Mouse (Mus musculus) megakaryocyte-erythroid progenitor cell, adult 5-6 weeks (primary cell): ENCODE measurements around the gene Mrgpra1. TPM values are rescaled to one million over a fixed set of nuclear protein-coding genes. Genes with fewer than 3 reads are reported as not detected.
"Not testable (repeated sequence)": the region's sequence is repeated elsewhere in the genome, so short reads cannot be mapped to it uniquely, and the experiment has no call there.

Experiments used
- ATAC-seq: replicated peaks from 2 replicates; pipeline ENCODE4 v1.8.0; 2016; ENCODE audit warnings: mild to moderate bottlenecking, inconsistent platforms; ENCODE audit not compliant: severe bottlenecking, poor library complexity, low FRiP score, low TSS enrichment
- total RNA-seq, 2 experiments: library from RNA; stranded (forward) in 1 of 2; stranded (reverse) in 1 of 2; fragments of 200-1000, 215-1000 nt in 1 of 2; fragments of >200 nt in 1 of 2; fragmentation: Nextera tagmentation in 1 of 2; gene quantifications; 2 replicates each; pipeline ENCODE4 v1.2.3; 2014 to 2017

Mrgpra1 gene
- not detected in 2 replicates for total RNA-seq (2014; fragmentation: Nextera tagmentation)
- not detected in 2 replicates for total RNA-seq (2017)

DNA sequence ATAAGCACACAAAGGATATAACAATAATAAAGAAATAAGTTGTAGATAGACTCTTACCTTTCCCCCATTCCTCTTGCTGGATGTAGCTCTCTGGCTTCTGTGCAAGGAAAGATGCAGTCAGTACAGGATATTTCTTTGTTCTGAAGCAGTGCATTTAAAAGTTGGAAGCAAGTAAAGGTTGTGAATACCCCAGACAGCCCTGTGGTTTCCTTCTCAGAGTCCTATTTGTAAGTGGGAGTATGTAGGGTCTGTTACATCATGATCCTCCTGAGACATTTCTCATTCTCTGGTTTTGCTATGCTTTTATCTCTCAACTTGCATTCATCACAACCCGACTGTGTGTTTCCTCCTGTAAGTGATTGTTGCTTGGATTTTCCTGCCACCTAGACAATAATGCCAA, at the start of gene Mrgpra1:
TSS of gene Mrgpra1 (minus strand) at position 101 of the 400 bp plus-strand sequence.
- ATAC-seq: no peak

DNA sequence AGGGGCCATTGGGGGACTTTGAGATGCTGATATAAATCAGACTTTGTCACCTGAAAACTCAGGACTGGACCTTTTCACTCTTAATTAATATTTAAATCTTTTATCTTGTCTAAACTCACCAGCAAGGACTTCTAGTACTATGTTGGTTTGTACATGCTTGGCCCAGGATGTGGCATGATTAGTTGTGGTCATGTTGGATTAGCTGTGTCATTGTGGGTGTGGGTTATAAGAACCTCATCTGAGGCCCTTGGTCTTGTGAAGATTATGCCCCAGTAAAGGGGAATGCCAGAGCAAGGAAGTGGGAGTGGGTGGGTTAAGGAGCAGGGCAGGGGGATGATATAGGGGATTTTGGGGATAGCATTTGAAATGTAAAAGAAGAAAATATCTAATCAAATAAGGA, 47.1 kb upstream of the Mrgpra1 start:
- ATAC-seq: no peak

DNA sequence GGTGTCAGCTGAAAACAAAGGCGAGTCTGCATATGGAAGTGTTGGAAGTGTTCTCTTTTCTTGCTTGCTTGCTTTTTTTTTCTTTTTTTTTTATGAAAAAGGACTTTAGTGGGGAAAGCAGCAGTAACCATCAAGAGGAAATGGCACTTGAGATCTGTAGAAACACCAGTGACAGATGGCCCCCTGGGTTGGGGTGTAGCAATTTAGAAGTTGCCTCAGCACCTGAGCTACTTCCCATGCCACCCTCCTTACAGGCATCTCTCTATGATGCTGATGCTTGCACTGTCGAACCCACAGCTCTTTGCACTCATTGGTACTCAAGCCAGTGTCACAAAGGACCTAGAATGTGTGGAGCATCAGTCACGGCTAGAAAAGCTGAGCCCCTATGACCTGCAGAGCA, 5.6 kb downstream of the Mrgpra1 start:
- ATAC-seq: no peak

DNA sequence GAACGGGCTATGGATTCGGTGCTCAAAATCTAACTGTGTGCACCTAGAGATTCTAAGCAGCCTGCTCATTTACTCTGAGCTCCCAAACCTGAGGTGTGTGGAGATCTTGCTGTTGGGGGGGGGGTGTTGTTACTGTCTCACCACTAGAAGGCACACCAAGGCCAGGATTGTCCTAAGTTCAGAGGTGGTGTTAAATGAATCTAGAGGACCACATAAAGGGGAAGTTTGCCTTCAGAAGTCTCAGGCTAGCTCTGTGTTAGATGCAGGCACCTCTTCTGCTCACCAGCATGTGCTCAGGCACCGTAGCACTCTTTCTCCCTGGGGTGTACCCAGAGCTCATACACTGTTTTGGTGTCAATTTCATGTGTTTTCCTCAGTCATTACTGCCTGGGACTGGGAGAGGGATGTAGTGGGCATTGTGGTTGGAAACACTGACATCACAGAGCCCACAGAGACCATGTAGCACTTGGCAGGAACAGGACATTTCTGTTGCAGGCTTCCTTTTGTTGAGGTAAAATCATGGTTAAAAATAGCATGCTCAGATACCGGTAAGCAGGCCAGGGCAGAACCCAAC, 8.0 kb downstream of the Mrgpra1 start:
- ATAC-seq: no peak

DNA sequence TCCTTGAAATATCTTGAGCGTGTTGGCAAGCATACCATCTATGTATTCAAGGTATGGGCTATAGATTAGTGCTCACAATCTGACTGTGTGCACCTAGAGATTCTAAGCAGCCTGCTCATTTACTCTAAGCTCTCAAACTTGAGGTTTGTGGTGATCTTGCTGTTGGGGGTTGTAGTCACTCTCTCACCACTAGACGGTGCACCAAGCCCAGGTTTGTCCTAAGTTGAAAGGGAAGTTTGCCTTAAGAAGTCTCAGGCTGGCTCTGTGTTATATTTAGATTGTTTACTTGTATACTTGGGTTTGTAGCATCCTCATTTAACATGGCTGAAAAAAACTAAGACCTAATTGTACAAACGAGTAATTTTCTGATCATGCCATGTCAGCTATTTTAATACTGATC, 12.2 kb downstream of the Mrgpra1 start:
- not testable (repeated sequence) for ATAC-seq

DNA sequence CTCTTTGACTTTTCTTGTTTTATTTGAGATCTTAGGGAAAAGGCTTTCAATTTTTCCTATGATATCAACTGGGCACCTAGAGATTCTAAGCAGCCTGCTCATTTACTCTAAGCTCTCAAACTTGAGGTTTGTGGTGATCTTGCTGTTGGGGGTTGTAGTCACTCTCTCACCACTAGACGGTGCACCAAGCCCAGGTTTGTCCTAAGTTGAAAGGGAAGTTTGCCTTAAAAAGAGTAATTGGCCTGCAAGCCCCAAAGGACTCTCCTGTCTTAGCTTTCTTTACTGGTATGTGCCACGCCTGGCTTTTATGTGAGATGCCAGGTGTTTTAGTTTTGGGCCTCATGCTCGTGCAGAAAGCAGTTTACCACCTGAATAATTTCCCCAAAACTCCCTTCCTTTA, 12.7 kb downstream of the Mrgpra1 start:
- ATAC-seq: 0 out of 2 replicates have a peak, but pooled peaks have one; percentile 41

DNA sequence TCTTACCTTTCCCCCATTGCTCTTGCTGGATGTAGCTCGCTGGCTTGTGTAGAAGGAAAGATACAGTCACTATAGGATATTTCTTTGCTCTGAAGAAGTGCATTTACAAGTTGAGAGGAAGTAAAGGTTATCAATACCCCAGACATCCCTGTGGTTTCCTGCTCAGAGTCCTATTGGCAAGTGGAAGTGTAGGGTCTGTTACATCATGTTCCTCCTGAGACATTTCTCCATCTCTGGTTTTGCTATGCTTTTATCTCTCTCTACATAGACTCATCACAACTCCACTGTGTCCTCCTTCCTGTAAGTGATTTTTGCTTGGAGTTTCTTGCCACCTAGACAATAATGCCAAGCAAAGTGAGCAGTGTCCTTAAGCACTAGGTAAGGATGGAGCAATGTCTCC, 35.7 kb downstream of the Mrgpra1 start:
- no peak for ATAC-seq

DNA sequence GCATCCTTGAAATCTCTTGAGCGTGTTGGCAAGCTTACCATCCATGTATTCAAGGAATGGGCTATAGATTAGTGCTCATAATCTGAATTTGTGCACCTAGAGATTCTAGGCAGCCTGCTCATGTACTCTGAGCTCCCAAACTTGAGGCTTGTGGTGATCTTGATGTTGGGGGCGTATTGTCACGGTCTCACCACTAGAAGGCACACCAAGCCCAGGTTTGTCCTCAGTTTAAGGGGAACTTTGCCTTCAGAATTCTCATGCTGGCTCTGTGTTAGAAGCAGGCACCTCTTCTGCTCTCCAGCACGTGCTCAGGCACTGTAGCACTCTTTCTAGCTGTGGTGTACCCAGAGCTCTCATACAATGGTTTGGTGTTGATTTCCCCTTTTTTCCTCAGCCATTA, 41.8 kb downstream of the Mrgpra1 start:
- no peak for ATAC-seq

DNA sequence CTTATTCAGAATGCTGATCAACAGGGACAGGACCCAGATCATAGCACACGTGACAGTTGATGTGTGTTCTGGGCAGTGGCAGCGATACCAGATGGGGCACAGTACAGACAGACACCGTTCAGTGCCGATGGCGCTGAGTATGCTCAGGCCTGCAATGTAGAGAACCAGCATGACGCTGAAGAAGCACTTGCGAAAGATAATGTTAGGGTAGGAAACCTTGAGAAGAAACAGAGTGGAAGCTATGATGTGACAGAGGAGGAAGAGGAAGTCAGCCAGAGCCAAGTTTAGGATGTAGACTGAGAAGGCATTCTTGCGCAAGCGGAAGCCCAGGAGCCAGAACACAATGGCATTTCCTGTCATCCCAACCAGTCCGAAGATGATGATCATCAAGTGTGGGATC, 44.2 kb downstream of the Mrgpra1 start:
- no peak for ATAC-seq

DNA sequence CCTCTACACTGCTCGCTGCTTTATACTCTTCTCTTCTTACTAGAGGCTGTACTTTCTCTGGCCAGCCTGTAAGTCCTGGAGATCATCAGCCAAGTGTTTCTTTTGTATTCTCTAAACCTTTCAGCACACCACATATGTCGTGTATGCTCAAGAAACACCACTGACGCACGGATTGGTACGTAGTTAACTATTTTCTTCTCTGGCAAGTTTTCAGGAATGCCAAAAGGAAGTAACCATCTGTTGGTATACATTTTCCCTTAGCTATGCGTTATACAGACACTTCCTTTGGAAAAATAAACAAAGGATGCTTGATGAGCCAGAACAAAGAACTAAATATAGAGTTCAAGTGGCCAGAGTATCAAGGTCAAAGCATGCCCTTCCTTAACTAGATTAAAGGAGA, 49.4 kb downstream of the Mrgpra1 start:
- not testable (repeated sequence) for ATAC-seq

DNA sequence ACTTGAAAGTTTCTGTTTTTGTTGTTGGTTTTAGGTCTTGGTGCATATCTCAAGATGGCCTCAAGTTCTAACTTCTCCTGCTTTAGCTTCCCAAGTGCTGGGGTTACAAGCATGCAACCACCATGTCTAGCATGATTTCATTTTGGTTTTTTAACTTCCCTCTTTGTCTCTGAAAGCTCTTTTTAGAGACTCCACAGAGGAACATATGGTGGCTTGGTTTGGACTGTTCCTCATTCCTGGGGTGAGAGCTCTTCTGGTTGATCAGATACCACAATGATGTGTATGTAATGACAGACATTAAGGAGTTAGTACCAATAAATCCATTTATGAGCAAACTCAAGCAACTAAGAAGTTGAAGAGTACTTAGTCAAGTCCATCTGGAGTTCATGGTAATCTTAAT, 54.4 kb downstream of the Mrgpra1 start:
- not testable (repeated sequence) for ATAC-seq

Other genes with a start within 250 kb of the Mrgpra1 start
- gene Ptpn5, start 220.6 kb downstream of the Mrgpra1 start, total RNA-seq (2014; fragmentation: Nextera tagmentation): not detected in 2 replicates
- gene Ptpn5, start 220.6 kb downstream of the Mrgpra1 start, total RNA-seq (2017): not detected in 2 replicates
- gene Mrgpra6, start 149.3 kb downstream of the Mrgpra1 start, total RNA-seq (2014; fragmentation: Nextera tagmentation): not detected in 2 replicates
- not detected in 2 replicates for gene Mrgpra6, start 149.3 kb downstream of the Mrgpra1 start, total RNA-seq (2017)
- gene Mrgpra9, start 101.4 kb downstream of the Mrgpra1 start, total RNA-seq (2014; fragmentation: Nextera tagmentation): not detected in 2 replicates
- gene Mrgpra9, start 101.4 kb downstream of the Mrgpra1 start, total RNA-seq (2017): not detected in 2 replicates
- not detected in 2 replicates for gene Mrgpra2a, start 97.9 kb upstream of the Mrgpra1 start, total RNA-seq (2014; fragmentation: Nextera tagmentation)
- not detected in 2 replicates for gene Mrgpra2a, start 97.9 kb upstream of the Mrgpra1 start, total RNA-seq (2017)
- gene Mrgpra2b, start 174.6 kb upstream of the Mrgpra1 start, total RNA-seq (2014; fragmentation: Nextera tagmentation): 2.9 TPM in 1 of 2 replicates, not detected in the other
- 0.80 and 1.4 TPM in 2 replicates for gene Mrgpra2b, start 174.6 kb upstream of the Mrgpra1 start, total RNA-seq (2017)
- not detected in 2 replicates for gene Mrgpra3, start 247.1 kb upstream of the Mrgpra1 start, total RNA-seq (2014; fragmentation: Nextera tagmentation)
- not detected in 2 replicates for gene Mrgpra3, start 247.1 kb upstream of the Mrgpra1 start, total RNA-seq (2017)